Mouse (Mus musculus) Muller cell, postnatal 12 days (primary cell): Measurements from ENCODE around the gene Ino80b.

ENCODE experiments used
- DNase-seq: peaks from one replicate; pipeline ENCODE4 v3.0.0-alpha.2; 2015; ENCODE audit errors: inconsistent ontology term

The Ino80b gene

DNA sequence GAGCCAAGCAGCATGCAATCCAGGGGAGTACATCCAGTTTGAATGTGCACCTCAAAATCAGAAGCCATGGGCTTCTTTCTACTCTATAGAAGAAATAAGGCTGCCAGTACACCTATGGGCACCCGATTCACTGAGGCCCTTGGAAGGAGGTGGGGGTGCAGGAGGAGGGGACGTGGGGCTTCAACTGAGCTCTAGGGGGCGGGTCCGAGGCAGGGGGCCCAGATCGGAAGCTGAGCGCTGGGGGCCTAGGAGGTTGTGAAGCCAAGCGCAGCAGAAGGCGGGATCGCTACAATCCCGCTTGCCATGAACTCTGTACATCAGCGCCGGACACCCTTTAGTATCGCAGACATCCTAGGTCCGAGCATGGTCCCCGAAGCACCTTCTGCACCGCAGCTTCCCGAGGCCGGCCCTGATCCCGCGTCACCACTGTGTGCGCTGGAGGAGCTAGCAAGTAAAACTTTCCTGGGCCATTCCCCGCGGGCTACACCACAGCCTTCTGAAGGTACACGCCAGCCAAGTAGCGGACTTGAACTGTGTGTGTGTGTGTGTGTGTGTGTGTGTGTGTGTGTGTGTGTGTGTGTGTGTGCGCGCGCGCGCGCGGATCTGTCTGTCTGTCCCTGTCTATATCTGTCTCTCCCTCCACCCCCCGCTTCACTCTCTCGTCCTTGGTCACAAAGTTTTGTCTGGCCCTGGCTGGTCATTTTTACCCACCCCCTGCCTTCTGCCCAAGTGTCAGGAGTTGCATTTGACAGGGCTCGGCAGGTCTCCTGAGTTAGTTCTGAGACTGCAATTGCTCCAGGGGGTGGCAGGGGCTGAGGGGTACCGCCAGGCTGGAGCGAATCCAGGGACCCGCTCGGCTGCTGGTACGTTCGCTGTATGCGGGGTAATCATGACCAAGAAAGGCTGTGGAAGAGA lies 38.9 kb downstream of the Ino80b start, which contains the start of gene Lbx2:
TSS of gene Lbx2 (plus strand) at position 247 of the 915 bp plus-strand sequence.
- no peak for DNase-seq

DNA sequence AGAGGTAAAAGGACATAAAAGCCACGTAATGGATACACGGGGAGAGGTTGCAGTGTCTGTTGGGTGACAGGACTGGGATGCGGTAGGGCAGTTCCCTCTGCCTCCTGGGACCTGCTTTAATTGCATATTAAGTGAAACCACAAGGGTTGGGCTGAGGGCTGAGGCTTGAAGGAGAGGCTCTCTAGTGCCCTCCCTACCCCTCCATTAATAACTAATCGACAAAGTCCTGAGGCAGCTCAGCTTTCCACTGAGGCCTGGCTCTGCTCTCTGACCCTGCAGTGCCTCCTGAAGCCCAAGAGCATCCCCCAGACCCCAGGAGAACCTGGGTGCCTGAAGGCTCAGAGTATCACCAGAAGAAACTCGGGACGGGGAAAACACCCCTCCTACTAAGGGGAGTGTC lies 40.8 kb downstream of the Ino80b start:
- no peak for DNase-seq

DNA sequence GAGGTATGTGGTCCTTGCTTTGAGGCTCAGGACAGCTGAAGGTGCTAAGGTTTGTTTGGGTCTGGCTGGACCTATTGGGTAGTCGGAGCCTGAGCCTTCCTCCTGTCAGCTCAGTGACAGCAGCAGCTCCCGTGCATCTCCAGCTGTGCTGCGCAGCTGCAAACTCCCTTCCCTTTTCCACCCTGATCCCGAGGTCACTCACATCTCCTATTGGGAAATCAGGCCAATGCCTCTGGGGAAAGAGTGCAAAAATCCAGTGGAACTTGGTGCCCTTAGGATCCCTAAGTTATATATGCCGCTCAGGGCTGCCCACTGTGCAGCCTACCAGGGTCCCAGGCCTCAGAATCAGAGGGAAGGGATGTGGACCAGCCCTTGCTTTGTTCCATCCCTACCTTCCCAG lies 41.7 kb downstream of the Ino80b start:
- DNase-seq, result no peak

DNA sequence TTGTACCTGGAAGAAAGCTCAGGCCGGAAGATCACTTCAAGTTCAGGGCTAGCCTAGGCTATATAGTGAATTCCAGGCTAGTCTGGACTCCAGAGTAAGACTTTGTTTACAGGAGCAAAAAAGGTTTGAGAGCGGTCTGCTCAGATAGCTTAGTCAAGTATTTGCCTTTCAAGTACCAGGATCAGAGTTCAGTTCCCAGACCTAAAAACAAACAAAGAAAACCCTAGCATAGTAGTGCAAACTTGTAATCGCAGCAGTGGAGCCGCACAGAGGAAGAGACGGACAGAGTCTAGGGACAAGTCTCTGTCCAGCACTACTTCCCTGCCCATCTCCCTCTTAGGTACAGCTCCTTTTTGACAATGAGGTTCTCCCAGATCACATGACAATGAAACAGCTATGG lies 45.0 kb downstream of the Ino80b start:
- DNase-seq, result no peak

DNA sequence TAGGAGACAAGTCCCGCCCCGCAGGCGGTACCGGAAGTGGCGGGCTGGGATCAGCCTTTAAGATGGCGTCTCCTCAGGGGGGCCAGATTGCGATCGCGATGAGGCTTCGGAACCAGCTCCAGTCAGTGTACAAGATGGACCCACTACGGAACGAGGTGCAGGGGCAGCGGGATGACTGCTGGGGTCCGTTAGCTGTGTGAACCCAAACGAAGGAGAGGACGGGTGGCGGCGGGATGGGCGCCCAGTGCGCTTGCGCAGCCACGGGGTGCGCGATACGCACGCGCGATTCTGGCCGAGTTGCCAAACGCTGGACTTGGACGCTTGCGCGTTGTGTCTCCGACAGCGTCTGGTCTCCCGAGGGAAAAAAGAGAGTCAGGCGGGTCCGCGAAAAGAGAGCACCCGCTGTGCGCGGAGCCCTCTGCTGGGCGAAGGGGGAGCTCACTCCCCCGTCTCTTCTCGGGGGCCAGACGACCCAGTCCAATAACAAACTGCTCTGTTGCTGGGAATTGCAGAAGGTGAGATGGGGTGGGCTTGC lies 46.8 kb downstream of the Ino80b start:
- DNase-seq, result peak; percentile 98

DNA sequence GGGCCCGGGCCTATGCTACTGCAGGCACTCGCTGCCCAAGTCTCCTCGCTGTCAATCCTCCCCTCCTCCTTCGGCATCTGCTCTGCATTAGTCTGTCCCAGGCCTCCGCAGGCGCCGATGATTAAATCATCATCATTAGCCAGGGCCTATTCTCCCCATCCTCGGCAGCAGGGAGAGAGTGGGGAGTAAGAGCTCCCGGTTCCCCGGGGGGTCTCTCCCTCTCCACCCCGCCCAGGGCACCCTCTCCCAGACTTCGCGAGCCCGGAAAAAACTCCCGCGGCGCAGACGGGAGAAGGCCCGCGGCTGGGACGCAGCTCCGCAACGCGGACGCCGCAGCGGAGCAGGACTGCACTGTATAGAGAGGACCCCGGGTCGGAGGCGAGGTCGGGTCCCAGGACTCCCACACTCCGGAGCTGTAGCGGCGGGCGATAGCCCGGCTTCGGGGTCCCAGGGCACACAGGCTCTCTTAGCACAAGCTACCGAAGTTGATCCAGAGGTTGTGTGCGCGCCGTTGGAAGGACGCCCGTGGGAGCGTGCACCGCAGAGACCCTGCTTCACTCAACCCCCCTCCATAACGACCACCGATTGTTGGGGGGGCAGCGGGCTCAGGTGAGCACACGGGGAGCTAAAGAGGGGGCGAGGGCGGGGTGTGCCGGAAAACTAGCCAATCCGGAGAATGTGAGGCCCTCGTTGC lies 47.5 kb downstream of the Ino80b start, which contains the start of gene Pcgf1:
TSS of gene Pcgf1 (plus strand) at position 240 of the 694 bp plus-strand sequence.
- peak; percentile 57 for DNase-seq

DNA sequence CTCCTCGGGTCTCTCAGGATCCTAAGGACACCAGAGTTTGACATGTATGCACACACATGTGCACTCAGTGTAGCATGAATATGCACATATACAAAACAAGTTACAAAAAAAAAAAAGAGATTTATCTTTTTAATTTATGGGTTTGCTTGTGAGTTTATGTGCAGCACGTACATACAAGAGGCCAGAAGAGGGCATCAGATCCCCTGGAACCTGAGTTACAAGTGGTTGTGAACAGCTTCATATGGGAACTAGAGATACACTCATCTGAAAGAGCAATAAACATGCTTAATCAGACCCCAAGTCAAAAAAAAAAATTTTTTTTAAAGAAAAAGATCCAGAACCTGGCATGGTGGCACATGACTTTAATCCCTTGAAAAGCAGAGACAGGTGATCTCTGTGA lies 50.3 kb downstream of the Ino80b start:
- no peak for DNase-seq
